Mouse (Mus musculus) stomach, adult 2 months (tissue): ENCODE data around the gene Arl6ip1. TPM values are rescaled to one million over a fixed set of nuclear protein-coding genes. Genes with fewer than 3 reads are reported as not detected.

Source experiments
- polyA plus RNA-seq: library from polyadenylated mRNA; depleted of rRNA; stranded (reverse); fragments of >200 nt; gene quantifications from 2 replicates; pipeline ENCODE4 v1.2.3, GENCODE M21; 2012; rRNA removed

Gene Arl6ip1
- 7.3 and 8.5 TPM in 2 replicates for polyA plus RNA-seq

DNA sequence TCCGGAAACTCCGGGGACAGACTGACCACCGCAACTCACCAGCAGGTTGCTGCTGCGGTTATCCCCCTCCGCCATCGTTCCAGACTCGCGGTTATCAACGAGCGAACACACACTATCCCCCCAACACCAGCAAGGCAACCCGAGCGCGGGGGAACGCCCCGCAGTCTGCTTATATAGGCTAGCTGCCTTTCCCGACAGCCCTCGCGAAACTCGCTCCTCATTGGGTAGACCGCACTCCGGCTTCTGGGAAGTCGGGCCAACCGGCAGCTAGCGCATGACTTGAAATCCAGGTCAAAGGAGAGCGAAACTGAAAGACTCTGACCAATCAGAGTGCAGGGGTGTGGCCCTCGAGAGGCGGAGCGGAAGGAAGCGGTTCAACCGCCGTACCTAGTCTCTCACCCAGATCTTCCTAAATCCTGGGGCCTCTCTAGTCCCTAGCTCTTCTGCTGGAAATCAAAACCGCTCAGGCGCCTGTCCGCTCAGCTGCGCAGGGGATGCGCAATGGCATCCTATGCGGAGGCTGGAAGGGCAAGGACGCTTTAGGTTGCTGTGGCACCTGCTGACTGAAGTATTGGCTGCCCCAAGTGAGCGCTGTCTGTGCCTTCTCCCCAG is at the start of gene Arl6ip1:
Arl6ip1 (minus strand) TSS at position 233 of the 612 bp plus-strand sequence.

GRCm38 (mm10) chr7:118115877-118116568 is 13.4 kb downstream of the Arl6ip1 start, which contains the start of gene Rps15a:
Gene Rps15a (minus strand): TSS chr7:118116188.

Other genes starting within 250 kb of the Arl6ip1 start
- gene Rps15a, start 13.5 kb downstream of the Arl6ip1 start, polyA plus RNA-seq: 42.2 and 73.7 TPM in 2 replicates
- 3.7 and 3.9 TPM in 2 replicates for gene Smg1, start 114.0 kb upstream of the Arl6ip1 start, polyA plus RNA-seq